Mouse (Mus musculus) intestine, embryonic 14.5 days (tissue): ENCODE data around the gene Tgm7. TPM values are rescaled to one million over a fixed set of nuclear protein-coding genes. Genes with fewer than 3 reads are reported as not detected.

Experiments used
- ATAC-seq: fragments of 200-750 bp; cut with Nextera tagmentation; replicated peaks from 2 replicates; pipeline ENCODE4 v1.8.0; 2017; ENCODE audit warnings: low read depth, moderate number of reproducible peaks, moderate TSS enrichment, moderate library complexity; ENCODE audit not compliant: low FRiP score, low TSS enrichment
- DNase-seq: peaks from one replicate; pipeline ENCODE4 v3.0.0-alpha.2; 2018; ENCODE audit warnings: low spot score
- H3K27ac ChIP-seq: fragments of 300-500 bp; sonication (generic); 2 replicates; pipeline ENCODE4 v1.5.1; 2014; ENCODE audit warnings: low read depth, mild to moderate bottlenecking, control low read depth
- H3K27me3 ChIP-seq: fragments of 300-500 bp; sonication (generic); replicated peaks from 2 replicates; pipeline ENCODE4 v1.6.1; 2014; ENCODE audit warnings: low read length, control low read depth; ENCODE audit not compliant: control insufficient read depth, insufficient read depth
- H3K36me3 ChIP-seq: fragments of 300-500 bp; sonication (generic); 2 replicates; pipeline ENCODE4 v1.6.1; 2014; ENCODE audit warnings: low read length, control low read depth; ENCODE audit not compliant: control insufficient read depth, insufficient read depth
- H3K4me1 ChIP-seq: fragments of 300-500 bp; sonication (generic); replicated peaks from 2 replicates; pipeline ENCODE4 v1.6.1; 2014; ENCODE audit warnings: low read length, control low read depth, mixed read lengths; ENCODE audit not compliant: control insufficient read depth, insufficient read depth
- H3K4me2 ChIP-seq: fragments of 300-500 bp; sonication (generic); 2 replicates; pipeline ENCODE4 v1.6.1; 2014; ENCODE audit warnings: low read length
- H3K4me3 ChIP-seq: fragments of 300-500 bp; sonication (generic); 2 replicates; pipeline ENCODE4 v1.5.1; 2014; ENCODE audit warnings: low read depth, low read length, control low read depth, mixed read lengths
- H3K9ac ChIP-seq: fragments of 300-500 bp; sonication (generic); 2 replicates; pipeline ENCODE4 v1.6.1; 2014; ENCODE audit warnings: mild to moderate bottlenecking, low read length
- H3K9me3 ChIP-seq: fragments of 300-500 bp; sonication (generic); 2 replicates; pipeline ENCODE4 v1.6.1; 2016; ENCODE audit warnings: low read length, control low read depth; ENCODE audit not compliant: control insufficient read depth
- WGBS: fragments of 180-500 bp; shearing (Covaris S2); extraction: QIAGEN DNeasy Blood & Tissue Kit; methylation state at CpG from one replicate; pipeline ENCODE4 v1.1.7; 2014; 5-methylcytosine and 5-hydroxymethylcytosine counted together
- polyA plus RNA-seq: library from polyadenylated mRNA; unstranded; fragments of >200 nt; fragmentation: Nextera tagmentation; extraction: Ambion mirVana; gene quantifications from 2 replicates; pipeline ENCODE4 v1.2.1, GENCODE M21; 2014

Gene Tgm7
- polyA plus RNA-seq, 1 experiment from 2014 or later: 0.32 TPM

DNA sequence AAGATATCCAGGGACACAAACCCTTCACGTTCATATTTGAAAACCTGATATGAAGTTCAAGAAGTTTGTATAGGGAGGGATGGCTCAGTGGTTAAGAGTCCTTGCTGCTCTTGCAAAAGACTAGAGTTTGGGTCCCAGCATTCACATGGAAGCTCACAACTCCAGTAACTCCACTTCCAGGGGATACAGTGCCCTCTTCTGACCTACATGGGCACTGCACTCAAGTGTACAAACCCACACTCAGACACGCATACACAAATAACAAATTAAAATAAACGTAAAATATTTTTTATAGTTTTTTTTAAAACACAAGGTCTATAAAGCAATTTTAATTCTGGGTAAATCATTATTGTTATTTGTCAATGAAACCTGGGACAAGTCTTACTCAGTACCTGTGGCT lies 21.1 kb downstream of the Tgm7 start:
- Histone ChIP-seq H3K9ac (no peak overlapping the region), H3K36me3 (no peaks in the 10 kb centered on the region), H3K9me3 (no peaks in the 10 kb centered on the region), H3K4me1 (0 out of 2 replicates have a peak, but pooled peaks cover 3% of the 10 kb centered on the region), H3K27ac (no peak overlapping the region), H3K27me3 (no peaks in the 10 kb centered on the region), H3K4me2 (no peak overlapping the region), H3K4me3 (no peak overlapping the region)
- no peak for ATAC-seq
- DNase-seq: no peak
- WGBS: 91% methylated on average over 3 of the region's 3 CpGs

DNA sequence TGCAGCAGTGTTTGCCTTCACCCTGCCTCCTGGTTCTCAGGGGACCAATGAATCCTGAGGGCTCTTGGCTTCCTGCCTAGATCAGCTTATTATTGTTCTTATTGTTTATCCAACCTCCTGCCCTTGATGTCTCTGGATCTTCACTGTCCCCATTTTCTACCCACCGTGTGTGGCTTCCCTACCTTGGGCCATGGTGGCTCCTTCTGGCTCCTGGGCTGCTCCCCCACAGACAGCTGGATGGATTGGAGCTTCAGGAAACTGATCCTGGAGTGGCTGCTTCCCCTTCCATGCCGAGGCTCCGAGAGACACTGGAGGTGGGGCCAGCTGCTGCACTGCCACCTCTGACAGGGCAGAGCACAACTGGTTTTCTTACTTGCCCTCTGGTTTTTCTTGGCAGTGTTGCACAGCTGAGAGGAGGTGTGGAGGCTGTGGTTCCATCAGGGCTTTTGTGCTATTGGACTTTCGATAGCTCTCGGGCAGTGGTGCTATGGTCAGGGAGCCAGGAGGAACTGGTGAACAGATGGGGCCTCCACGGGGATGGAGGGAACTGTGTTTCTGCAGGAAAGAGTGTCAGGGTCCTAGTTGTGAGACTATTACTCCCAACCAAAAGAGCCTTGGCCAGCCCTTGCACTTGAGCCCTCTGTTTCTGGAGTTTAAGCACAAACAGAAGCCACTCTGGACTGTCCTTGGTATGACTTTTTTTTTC lies 24.0 kb downstream of the Tgm7 start, which contains the start of gene Tgm5:
Gene Tgm5 (minus strand): TSS at position 362 of the 706 bp plus-strand sequence.
- WGBS: 46% methylated on average over 6 of the region's 6 CpGs
- no peak within 1 kb of the TSS for H3K27ac ChIP-seq
- H3K4me1 ChIP-seq: 0 out of 2 replicates have a peak, but pooled peaks cover 3% of the 10 kb centered on the region
- no peaks in the 10 kb centered on the region for H3K9me3 ChIP-seq
- no peaks in the 10 kb centered on the region for H3K36me3 ChIP-seq
- H3K4me2 ChIP-seq: no peak within 1 kb of the TSS
- no peaks in the 10 kb centered on the region for H3K27me3 ChIP-seq
- no peak for DNase-seq
- no peak within 1 kb of the TSS for H3K4me3 ChIP-seq
- no peak for ATAC-seq
- H3K9ac ChIP-seq: no peak within 1 kb of the TSS

DNA sequence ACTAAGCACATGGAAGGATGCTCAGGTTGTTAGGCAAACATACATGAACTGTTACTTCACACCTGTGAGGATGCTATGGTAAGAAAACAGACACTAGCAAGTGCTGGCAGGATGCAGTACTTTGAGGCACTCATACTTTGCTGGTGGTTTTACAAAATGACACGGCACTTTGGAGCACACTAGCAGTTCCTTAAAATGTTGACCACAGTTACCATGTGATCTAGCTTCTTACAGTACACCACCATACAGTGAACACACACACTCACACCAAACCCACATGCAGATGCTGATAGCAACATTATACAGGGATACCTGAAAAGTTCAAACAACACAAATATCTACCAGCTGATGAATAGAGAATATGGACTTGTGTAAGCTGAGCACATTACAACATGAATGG lies 27.0 kb downstream of the Tgm7 start:
- Histone ChIP-seq H3K4me2 (no peak overlapping the region), H3K4me3 (no peak overlapping the region), H3K9me3 (no peaks in the 10 kb centered on the region), H3K27me3 (no peaks in the 10 kb centered on the region), H3K9ac (no peak overlapping the region), H3K36me3 (no peaks in the 10 kb centered on the region), H3K4me1 (0 out of 2 replicates have a peak, but pooled peaks cover 3% of the 10 kb centered on the region), H3K27ac (no peak overlapping the region)
- 81% methylated on average over 1 of the region's 1 CpGs for WGBS
- ATAC-seq (no peak), DNase-seq (no peak)

DNA sequence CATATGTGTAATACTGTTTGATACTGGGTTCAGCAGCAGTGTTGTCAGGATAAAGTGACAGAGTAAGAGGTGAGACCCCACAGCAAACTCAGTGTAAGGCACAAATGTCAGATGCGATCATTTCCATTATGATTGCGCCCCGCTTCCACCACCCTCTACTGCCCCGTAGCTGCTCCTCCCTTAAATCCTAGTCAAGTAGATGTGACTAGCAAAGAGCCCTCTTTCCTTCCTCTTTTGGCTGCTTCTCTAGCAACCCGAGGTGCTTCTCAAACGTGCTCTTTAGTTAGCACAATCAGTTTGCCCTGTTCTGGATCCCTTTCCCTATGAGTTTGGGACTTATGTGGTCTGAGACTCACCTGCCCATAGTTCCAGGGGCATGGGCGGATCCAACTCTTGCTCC lies 34.8 kb downstream of the Tgm7 start:
- 82% methylated on average over 7 of the region's 7 CpGs for WGBS
- H3K4me2 ChIP-seq: no peak overlapping the region
- no peak overlapping the region for H3K9ac ChIP-seq
- no peaks in the 10 kb centered on the region for H3K9me3 ChIP-seq
- H3K36me3 ChIP-seq: no peaks in the 10 kb centered on the region
- DNase-seq (peak; percentile 43), ATAC-seq (no peak)
- H3K4me1 ChIP-seq: no peaks in the 10 kb centered on the region
- H3K27me3 ChIP-seq: no peaks in the 10 kb centered on the region
- no peak overlapping the region for H3K27ac ChIP-seq
- H3K4me3 ChIP-seq: no peak overlapping the region

DNA sequence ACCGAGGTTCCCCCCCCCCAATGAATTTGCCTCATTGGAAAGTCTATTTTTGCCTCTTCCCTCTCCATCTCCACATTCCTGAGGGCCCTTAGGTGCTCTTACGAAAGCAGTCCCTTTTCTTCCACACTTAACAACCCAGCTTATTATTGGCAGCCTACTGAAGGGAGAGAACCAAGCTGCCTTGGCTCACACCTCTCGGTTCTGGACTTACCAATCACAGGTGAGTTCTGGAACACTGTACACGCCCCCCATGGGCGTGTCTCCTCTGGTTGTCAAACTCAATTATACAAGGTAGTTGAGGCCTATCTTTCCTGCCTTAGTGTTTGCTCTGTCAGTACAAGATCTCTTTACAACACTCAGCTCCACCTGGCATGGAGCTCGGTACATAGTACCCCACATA lies 37.7 kb downstream of the Tgm7 start:
- Histone ChIP-seq H3K4me1 (no peaks in the 10 kb centered on the region), H3K27ac (no peak overlapping the region), H3K9ac (no peak overlapping the region), H3K4me2 (no peak overlapping the region), H3K9me3 (no peaks in the 10 kb centered on the region), H3K36me3 (no peaks in the 10 kb centered on the region), H3K27me3 (no peaks in the 10 kb centered on the region), H3K4me3 (no peak overlapping the region)
- ATAC-seq: no peak
- WGBS: 75% methylated on average over 6 of the region's 6 CpGs
- peak; percentile 43 for DNase-seq

DNA sequence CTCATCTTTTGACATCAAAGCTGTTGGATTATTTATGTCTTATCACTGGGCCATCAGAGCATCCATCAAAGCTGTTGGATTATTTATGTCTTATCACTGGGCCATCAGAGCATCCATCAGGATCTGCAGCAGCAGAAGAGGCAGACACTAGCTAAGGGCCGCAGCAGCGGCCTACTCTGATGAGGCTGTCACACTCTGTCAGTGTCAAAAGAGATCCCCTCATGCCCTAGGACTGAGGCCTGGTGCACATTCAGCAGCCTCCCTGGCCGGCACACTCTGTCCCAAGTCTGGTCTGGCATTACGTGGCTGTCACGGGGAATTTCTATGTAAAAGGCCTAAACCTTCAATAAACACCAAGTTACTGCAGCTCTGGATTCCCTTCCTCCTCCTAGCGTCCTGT lies 40.1 kb downstream of the Tgm7 start:
- H3K4me3 ChIP-seq: no peak overlapping the region
- H3K9ac ChIP-seq: no peak overlapping the region
- ATAC-seq: no peak
- no peak overlapping the region for H3K4me2 ChIP-seq
- no peak overlapping the region for H3K27ac ChIP-seq
- no peak for DNase-seq
- WGBS: 62% methylated on average over 6 of the region's 6 CpGs
- no peaks in the 10 kb centered on the region for H3K27me3 ChIP-seq
- H3K4me1 ChIP-seq: no peaks in the 10 kb centered on the region
- H3K36me3 ChIP-seq: no peaks in the 10 kb centered on the region
- H3K9me3 ChIP-seq: no peaks in the 10 kb centered on the region

DNA sequence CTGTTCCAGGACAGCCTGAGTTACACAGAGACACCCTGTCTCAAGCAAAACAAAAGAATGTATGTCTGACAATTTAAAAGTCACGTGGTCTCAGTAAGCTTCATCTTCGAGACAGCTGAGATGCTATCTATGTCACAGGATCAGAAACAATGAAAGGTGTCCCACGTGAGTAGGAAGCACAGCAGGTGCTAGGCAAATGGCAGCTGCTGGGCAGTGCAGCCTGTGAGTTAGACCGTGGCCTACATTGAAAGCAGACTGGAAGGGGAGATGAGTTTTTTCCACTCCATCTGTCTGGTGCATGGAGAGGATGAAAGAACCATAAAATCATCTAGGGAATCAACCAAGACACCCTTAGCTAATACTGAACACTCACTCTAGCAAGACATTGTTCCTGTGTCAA lies 42.5 kb downstream of the Tgm7 start:
- no peaks in the 10 kb centered on the region for H3K27me3 ChIP-seq
- WGBS: 70% methylated on average over 4 of the region's 4 CpGs
- no peak overlapping the region for H3K9ac ChIP-seq
- ATAC-seq: no peak
- H3K4me1 ChIP-seq: no peaks in the 10 kb centered on the region
- H3K9me3 ChIP-seq: no peaks in the 10 kb centered on the region
- no peak for DNase-seq
- H3K4me3 ChIP-seq: no peak overlapping the region
- no peaks in the 10 kb centered on the region for H3K36me3 ChIP-seq
- H3K27ac ChIP-seq: no peak overlapping the region
- no peak overlapping the region for H3K4me2 ChIP-seq

DNA sequence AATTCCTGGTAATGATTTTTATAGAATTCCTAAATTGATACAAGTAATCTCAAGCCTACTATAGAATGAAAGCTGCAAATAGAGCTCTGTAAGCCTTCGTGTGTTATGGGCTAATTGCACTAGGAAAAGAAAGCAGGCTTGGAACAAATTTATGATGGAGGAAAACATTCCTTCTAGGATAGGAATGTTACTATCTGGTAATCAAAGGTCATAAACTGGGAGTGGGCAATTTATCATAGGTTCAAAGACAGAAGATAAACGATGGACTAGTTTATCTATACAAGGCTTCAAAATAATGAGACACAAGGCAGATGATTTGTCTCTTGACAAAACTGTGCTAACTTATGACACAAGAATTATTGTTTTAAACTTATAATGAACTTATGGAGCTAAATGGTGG lies 48.3 kb downstream of the Tgm7 start:
- DNase-seq (no peak), ATAC-seq (no peak)
- no peaks in the 10 kb centered on the region for H3K4me1 ChIP-seq
- H3K9me3 ChIP-seq: no peaks in the 10 kb centered on the region
- 31% methylated on average over 2 of the region's 2 CpGs for WGBS
- no peaks in the 10 kb centered on the region for H3K27me3 ChIP-seq
- H3K36me3 ChIP-seq: no peaks in the 10 kb centered on the region
- no peak overlapping the region for H3K9ac ChIP-seq
- no peak overlapping the region for H3K27ac ChIP-seq
- H3K4me2 ChIP-seq: no peak overlapping the region
- H3K4me3 ChIP-seq: no peak overlapping the region

DNA sequence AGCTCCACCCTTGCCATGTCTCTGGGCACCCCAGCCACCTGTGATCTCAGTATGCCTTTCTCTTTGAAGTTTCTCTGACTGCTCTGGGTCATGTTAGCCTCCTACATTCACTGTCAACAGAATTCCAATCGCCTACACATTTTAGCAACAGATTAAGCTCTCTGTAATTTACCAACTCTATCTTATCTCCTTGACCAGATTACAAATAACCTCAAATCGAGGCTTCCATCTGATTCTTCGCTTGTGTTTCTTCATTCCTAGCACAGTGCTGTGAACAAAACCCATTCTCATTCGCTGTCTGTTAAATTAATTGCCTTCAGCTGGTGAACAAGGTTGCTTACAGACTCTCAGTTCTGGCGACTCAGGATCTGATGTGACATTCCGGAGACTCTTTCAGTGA lies 51.6 kb downstream of the Tgm7 start:
- Histone ChIP-seq H3K4me1 (no peaks in the 10 kb centered on the region), H3K9ac (no peak overlapping the region), H3K4me3 (no peak overlapping the region), H3K4me2 (no peak overlapping the region), H3K9me3 (no peaks in the 10 kb centered on the region), H3K27ac (no peak overlapping the region), H3K36me3 (no peaks in the 10 kb centered on the region), H3K27me3 (no peaks in the 10 kb centered on the region)
- WGBS: 51% methylated on average over 6 of the region's 6 CpGs
- DNase-seq: no peak
- no peak for ATAC-seq
